Mouse (Mus musculus) lung, postnatal 10 days (tissue): Measurements from ENCODE around the gene Slc26a8.

Experiments
- DNase-seq: peaks from one replicate; pipeline ENCODE4 v3.0.0; 2021

The Slc26a8 gene

GRCm38 (mm10) chr17:28637711-28638690 is 52.0 kb downstream of the Slc26a8 start:
- DNase-seq, result no peak

- DNase-seq, result no peak
These were observed 54.2 kb downstream of the Slc26a8 start for GRCm38 (mm10) chr17:28635842-28636241.

- DNase-seq, result no peak
These were observed 60.9 kb downstream of the Slc26a8 start for GRCm38 (mm10) chr17:28629125-28629524.

- DNase-seq, result no peak
These were observed 61.5 kb downstream of the Slc26a8 start for GRCm38 (mm10) chr17:28628248-28629124.

GRCm38 (mm10) chr17:28626937-28627336 is 63.1 kb downstream of the Slc26a8 start:
- DNase-seq, result no peak

- no peak for DNase-seq
These were observed 64.7 kb downstream of the Slc26a8 start for GRCm38 (mm10) chr17:28625327-28625726.

- DNase-seq, result no peak
These were observed 65.2 kb downstream of the Slc26a8 start for GRCm38 (mm10) chr17:28624841-28625240.

GRCm38 (mm10) chr17:28622300-28622759 is 67.7 kb downstream of the Slc26a8 start, which contains the start of gene Srpk1:
Srpk1 (minus strand) TSS chr17:28622709.
- DNase-seq, result peak; percentile 92

GRCm38 (mm10) chr17:28621381-28622299 is 68.4 kb downstream of the Slc26a8 start:
- peak; percentile 57 for DNase-seq

GRCm38 (mm10) chr17:28618775-28619174 is 71.3 kb downstream of the Slc26a8 start:
- no peak for DNase-seq

- DNase-seq, result no peak
These were observed 71.9 kb downstream of the Slc26a8 start for GRCm38 (mm10) chr17:28618124-28618523.

GRCm38 (mm10) chr17:28617636-28618035 is 72.4 kb downstream of the Slc26a8 start:
- DNase-seq, result no peak

GRCm38 (mm10) chr17:28615332-28615731 is 74.7 kb downstream of the Slc26a8 start:
- no peak for DNase-seq

- no peak for DNase-seq
These were observed 76.9 kb downstream of the Slc26a8 start for GRCm38 (mm10) chr17:28613096-28613495.

- no peak for DNase-seq
These were observed 77.4 kb downstream of the Slc26a8 start for GRCm38 (mm10) chr17:28612603-28613002.

- no peak for DNase-seq
These were observed 80.5 kb downstream of the Slc26a8 start for GRCm38 (mm10) chr17:28609543-28609942.

GRCm38 (mm10) chr17:28601557-28602250 is 88.3 kb downstream of the Slc26a8 start:
- DNase-seq, result no peak

GRCm38 (mm10) chr17:28600780-28601179 is 89.3 kb downstream of the Slc26a8 start:
- DNase-seq, result no peak

GRCm38 (mm10) chr17:28593965-28594364 is 96.1 kb downstream of the Slc26a8 start:
- no peak for DNase-seq

- DNase-seq, result peak; percentile 82
These were observed 97.0 kb downstream of the Slc26a8 start for GRCm38 (mm10) chr17:28592998-28593397.

GRCm38 (mm10) chr17:28591476-28591875 is 98.6 kb downstream of the Slc26a8 start:
- no peak for DNase-seq
